Mouse (Mus musculus): ENCODE data around the gene Daxx.
"Not testable (repeated sequence)": the region's sequence is repeated elsewhere in the genome, so short reads cannot be mapped to it uniquely, and the experiment has no call there.

Gene Daxx

GRCm38 (mm10) chr17:33941381-33941780, 32.2 kb downstream of the Daxx start:
- DNase-seq (ENCODE audit: low read depth, low spot score) = no peak

GRCm38 (mm10) chr17:33943454-33943853, 34.2 kb downstream of the Daxx start:
- DNase-seq (ENCODE audit: low read depth, low spot score) = no peak

- DNase-seq (ENCODE audit: low read depth, low spot score) = peak; percentile 60
These were observed 38.3 kb downstream of the Daxx start for GRCm38 (mm10) chr17:33947430-33948089.

- no peak for DNase-seq (ENCODE audit: low read depth, low spot score)
These were observed 39.1 kb downstream of the Daxx start for GRCm38 (mm10) chr17:33948090-33948904.

GRCm38 (mm10) chr17:33948905-33949537, 39.8 kb downstream of the Daxx start:
- DNase-seq (ENCODE audit: low read depth, low spot score) = no peak

GRCm38 (mm10) chr17:33950131-33950625, 41.0 kb downstream of the Daxx start:
- no peak for DNase-seq (ENCODE audit: low read depth, low spot score)

GRCm38 (mm10) chr17:33951021-33951946, 42.1 kb downstream of the Daxx start, which contains the start of gene B3galt4:
Gene B3galt4 (minus strand): TSS chr17:33951488.
- DNase-seq (ENCODE audit: low read depth, low spot score) = peak; percentile 94

- not testable (repeated sequence) for DNase-seq (ENCODE audit: low read depth, low spot score)
These were observed 42.8 kb downstream of the Daxx start for GRCm38 (mm10) chr17:33952015-33952414.

- DNase-seq (ENCODE audit: low read depth, low spot score) = no peak
These were observed 43.7 kb downstream of the Daxx start for GRCm38 (mm10) chr17:33952879-33953278.

GRCm38 (mm10) chr17:33953310-33953709, 44.1 kb downstream of the Daxx start:
- no peak for DNase-seq (ENCODE audit: low read depth, low spot score)

- DNase-seq (ENCODE audit: low read depth, low spot score) = no peak
These were observed 44.8 kb downstream of the Daxx start for GRCm38 (mm10) chr17:33953961-33954565.

GRCm38 (mm10) chr17:33954646-33955554, 45.7 kb downstream of the Daxx start:
- no peak for DNase-seq (ENCODE audit: low read depth, low spot score)

- DNase-seq (ENCODE audit: low read depth, low spot score) = peak; percentile 100
These were observed 46.5 kb downstream of the Daxx start, which contains the start of the genes Vps52 and Rps18 for GRCm38 (mm10) chr17:33955555-33956214. Gene Vps52 (plus strand): TSS chr17:33955812. Gene Rps18 (minus strand): TSS chr17:33956001.

- DNase-seq (ENCODE audit: low read depth, low spot score) = no peak
These were observed 47.1 kb downstream of the Daxx start for GRCm38 (mm10) chr17:33956336-33956735.

- DNase-seq (ENCODE audit: low read depth, low spot score) = no peak
These were observed 48.3 kb downstream of the Daxx start for GRCm38 (mm10) chr17:33957493-33957892.

GRCm38 (mm10) chr17:33958451-33958850, 49.2 kb downstream of the Daxx start:
- no peak for DNase-seq (ENCODE audit: low read depth, low spot score)

GRCm38 (mm10) chr17:33959135-33959534, 49.9 kb downstream of the Daxx start:
- no peak for DNase-seq (ENCODE audit: low read depth, low spot score)

GRCm38 (mm10) chr17:33959948-33960347, 50.7 kb downstream of the Daxx start:
- DNase-seq (ENCODE audit: low read depth, low spot score) = no peak

- DNase-seq (ENCODE audit: low read depth, low spot score) = no peak
These were observed 53.7 kb downstream of the Daxx start for GRCm38 (mm10) chr17:33962876-33963275.

Measured in brain, adult 2 months (tissue).